Mouse (Mus musculus): ENCODE data around the gene Usp34.

GRCm38 (mm10) chr11:23303126-23303525 is 3.6 kb upstream of the Usp34 start:
- TF ChIP-seq POLR2A (IDR thresholded peaks at IDR 0.05; ENCODE audit: extremely low read depth, insufficient read depth, low read length) (no peak), CTCF (IDR thresholded peaks at IDR 0.05; ENCODE audit: extremely low read depth, insufficient read depth, low read length) (no peak)
